Mouse (Mus musculus) liver, postnatal 0 days (tissue): ENCODE measurements at regions not wholly inside any gene's neighbourhood (a gene's known extent, or its start where the extent isn't known, plus 50 kb on each side); places are given as distances from the start of the nearest gene placed in this dataset.

Source experiments
- CTCF ChIP-seq: sonication (generic); IDR thresholded peaks from 2 replicates; pipeline ENCODE4 v1.5.1; 2016; ENCODE audit warnings: antibody characterized with exemption, low read depth
- EP300 ChIP-seq: IDR thresholded peaks from 2 replicates; pipeline ENCODE4 v1.6.1; 2016; ENCODE audit warnings: antibody characterized with exemption, low read depth, mild to moderate bottlenecking

- no peak for TF ChIP-seq CTCF
- no peak for TF ChIP-seq EP300
These were observed 60.0 kb upstream of the Stx16 start for GRCm38 (mm10) chr2:174016068-174016467.
